Mouse (Mus musculus): ENCODE data around the gene Spata48.

GRCm38 (mm10) chr11:11512056-11512455 is 50.2 kb downstream of the Spata48 start:
- TF ChIP-seq CTCF (IDR thresholded peaks at IDR 0.05; ENCODE audit: borderline replicate concordance, insufficient read depth, low read depth, low read length) (no peak), POLR2A (IDR thresholded peaks at IDR 0.05; ENCODE audit: borderline replicate concordance, insufficient read depth, low read length) (no peak)
